8 mouse cellular contexts compared by ENCODE assay signal in the genomic region with DNA sequence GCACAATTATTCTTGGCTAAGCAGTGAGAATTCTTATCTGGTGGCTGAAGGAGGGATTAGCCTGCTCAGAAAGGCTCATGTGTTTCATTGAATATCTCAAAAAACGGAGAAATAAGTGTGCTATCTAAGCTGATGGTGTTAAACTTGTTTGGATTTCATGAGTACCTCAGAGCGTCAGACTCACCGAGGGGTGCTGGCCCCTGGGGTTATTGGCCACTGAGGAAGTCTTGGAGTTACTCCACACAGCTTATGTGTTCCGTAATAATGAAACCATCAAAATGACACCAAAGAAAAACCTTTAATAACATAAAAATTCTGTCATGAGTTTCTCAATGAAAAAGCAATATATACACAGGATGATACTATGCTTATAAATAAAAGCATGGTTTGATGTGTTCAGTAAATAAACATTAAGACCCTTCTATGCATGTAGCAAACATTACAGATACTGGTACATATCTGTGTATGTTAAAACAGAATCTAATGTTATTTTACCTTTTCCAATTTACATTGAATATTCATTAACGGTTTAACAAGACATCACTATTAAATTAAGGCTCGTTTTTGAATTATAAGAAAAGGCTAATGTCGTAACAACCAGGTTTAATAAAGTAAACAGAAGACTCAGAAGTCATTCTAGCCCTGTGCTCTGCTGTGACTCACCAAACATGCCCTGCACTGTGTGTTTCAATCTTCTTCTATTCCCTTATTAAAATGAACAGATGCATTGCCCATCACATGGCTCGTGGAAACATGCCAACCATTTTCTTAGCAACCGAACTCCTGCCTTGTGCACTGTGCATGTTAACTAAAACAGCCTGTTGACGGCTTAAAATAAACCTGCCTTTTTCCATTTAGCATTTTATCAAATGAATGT.
DNase-seq lines count a peak whose midpoint lies in the region; ATAC-seq and TF ChIP-seq lines count a peak whose summit lies in the region.

No protein-coding gene starts in this region.

- H3K36me3 ChIP-seq in intestine, embryonic 15.5 days: no peaks in the 10 kb centered on the region
- H3K36me3 ChIP-seq in intestine, embryonic 16.5 days (ENCODE audit: control insufficient read depth, insufficient read depth, low read length): no peaks in the 10 kb centered on the region
- no peaks in the 10 kb centered on the region for H3K36me3 ChIP-seq in limb, embryonic 14.5 days (ENCODE audit: control insufficient read depth, insufficient read depth, low read length)

- H3K27me3 ChIP-seq in intestine, embryonic 15.5 days (replicated peaks): no peaks in the 10 kb centered on the region
- no peaks in the 10 kb centered on the region for H3K27me3 ChIP-seq in intestine, embryonic 16.5 days (replicated peaks; ENCODE audit: control insufficient read depth, insufficient read depth, low read length)
- no peaks in the 10 kb centered on the region for H3K27me3 ChIP-seq in limb, embryonic 14.5 days (ENCODE audit: control insufficient read depth, insufficient read depth, low read length)

- DNase-seq in cerebellum, adult 11-12 months: peak; percentile 21
- DNase-seq in gastrocnemius, postnatal 14 days: peak; percentile 18
- peak; percentile 82 for DNase-seq in limb, embryonic 14.5 days (ENCODE audit: low spot score)
- no peak for DNase-seq in embryo, embryonic 10.5 days (ENCODE audit: low spot score)
- DNase-seq in spleen, postnatal 4 days (ENCODE audit: low spot score in 2 of 2): no peak
- DNase-seq in urinary bladder, adult 2 months (ENCODE audit: low spot score): no peak

- ATAC-seq in intestine, embryonic 15.5 days: peak; percentile 34; the same call in 1 of the 2 replicates
- ATAC-seq in intestine, embryonic 16.5 days: no peak
- peak; percentile 53 for ATAC-seq in limb, embryonic 14.5 days (ENCODE audit: low FRiP score, low read depth)

- no peak for TF ChIP-seq POLR2A in limb, embryonic 14.5 days (IDR thresholded peaks at IDR 0.05; ENCODE audit: borderline replicate concordance, extremely low read depth, insufficient read depth, insufficient read length)

- no peak overlapping the region for H3K4me2 ChIP-seq in intestine, embryonic 15.5 days (replicated peaks)
- no peak overlapping the region for H3K4me2 ChIP-seq in intestine, embryonic 16.5 days (ENCODE audit: low read depth, low read length)
- H3K4me2 ChIP-seq in limb, embryonic 14.5 days (replicated peaks; ENCODE audit: low read depth, low read length, severe bottlenecking): no peak overlapping the region

- H3K9ac ChIP-seq in intestine, embryonic 15.5 days: no peak overlapping the region
- no peak overlapping the region for H3K9ac ChIP-seq in intestine, embryonic 16.5 days (ENCODE audit: low read depth, low read length)
- H3K9ac ChIP-seq in limb, embryonic 14.5 days (ENCODE audit: low read depth, low read length, severe bottlenecking): no peak overlapping the region

- intact Hi-C loops in gastrocnemius, postnatal 14 days (cut with DNase I; ENCODE audit: low total_unique reads): no loop called here

- no peaks in the 10 kb centered on the region for H3K9me3 ChIP-seq in intestine, embryonic 15.5 days
- H3K9me3 ChIP-seq in intestine, embryonic 16.5 days (ENCODE audit: control insufficient read depth, low read length): no peaks in the 10 kb centered on the region
- H3K9me3 ChIP-seq in limb, embryonic 14.5 days (ENCODE audit: control insufficient read depth, low read length): no peaks in the 10 kb centered on the region

- no peaks in the 10 kb centered on the region for H3K4me1 ChIP-seq in intestine, embryonic 15.5 days (replicated peaks)
- no peaks in the 10 kb centered on the region; the same call in 1 of the 2 replicates for H3K4me1 ChIP-seq in intestine, embryonic 16.5 days (ENCODE audit: control insufficient read depth, insufficient read depth, low read length)
- H3K4me1 ChIP-seq in limb, embryonic 14.5 days (ENCODE audit: control insufficient read depth, insufficient read depth, low read length): peaks cover 5% of the 10 kb centered on the region; the same call in 1 of the 2 replicates

- no peak overlapping the region for H3K4me3 ChIP-seq in intestine, embryonic 15.5 days (replicated peaks)
- H3K4me3 ChIP-seq in intestine, embryonic 16.5 days (ENCODE audit: low read length): no peak overlapping the region
- H3K4me3 ChIP-seq in limb, embryonic 14.5 days (replicated peaks; ENCODE audit: low read length): no peak overlapping the region

- WGBS in intestine, embryonic 15.5 days: 52% methylated on average over 10 of the region's 10 CpGs
- 52% methylated on average over 10 of the region's 10 CpGs for WGBS in intestine, embryonic 16.5 days
- WGBS in limb, embryonic 14.5 days: 53% methylated on average over 10 of the region's 10 CpGs

- H3K27ac ChIP-seq in intestine, embryonic 15.5 days: no peak overlapping the region
- no peak overlapping the region for H3K27ac ChIP-seq in intestine, embryonic 16.5 days (ENCODE audit: low read length)
- H3K27ac ChIP-seq in limb, embryonic 14.5 days (replicated peaks; ENCODE audit: low read depth, low read length): no peak overlapping the region

Comparison
In these comparisons a context has a peak if more than half of its experiments do, and no peak if none do; other contexts are left out.
1. DNase-seq: peak in cerebellum, adult 11-12 months (single experiment), gastrocnemius, postnatal 14 days (single experiment) and limb, embryonic 14.5 days (single experiment); none in embryo, embryonic 10.5 days (single experiment), spleen, postnatal 4 days (0 of 2) and urinary bladder, adult 2 months (single experiment).